Mouse (Mus musculus): Measurements from ENCODE around the gene Capns2.
A peak's percentile ranks its signal among the peaks of the same experiment; 100 is the strongest.
"Not testable (repeated sequence)": the region's sequence is repeated elsewhere in the genome, so short reads cannot be mapped to it uniquely, and the experiment has no call there.

Capns2 gene

GRCm38 (mm10) chr8:92901107-92901506 lies at the start of gene Capns2:
Capns2 (plus strand) TSS chr8:92901407.
- no peak for DNase-seq

- DNase-seq = no peak
These were observed 47.8 kb upstream of the Capns2 start for GRCm38 (mm10) chr8:92853188-92853983.

GRCm38 (mm10) chr8:92854673-92855072 lies 46.5 kb upstream of the Capns2 start:
- no peak for DNase-seq

GRCm38 (mm10) chr8:92855171-92855894 lies 45.9 kb upstream of the Capns2 start, which contains the start of gene Lpcat2:
Lpcat2 (plus strand) TSS chr8:92855339.
- peak; percentile 79 for DNase-seq

- DNase-seq = no peak
These were observed 44.8 kb upstream of the Capns2 start for GRCm38 (mm10) chr8:92856273-92856986.

- DNase-seq = no peak
These were observed 42.6 kb upstream of the Capns2 start for GRCm38 (mm10) chr8:92858475-92859182.

- no peak for DNase-seq
These were observed 39.2 kb upstream of the Capns2 start for GRCm38 (mm10) chr8:92861977-92862376.

GRCm38 (mm10) chr8:92870281-92870680 lies 30.9 kb upstream of the Capns2 start:
- DNase-seq = no peak

- DNase-seq = no peak
These were observed 29.0 kb upstream of the Capns2 start for GRCm38 (mm10) chr8:92872063-92872759.

- DNase-seq = no peak
These were observed 25.4 kb upstream of the Capns2 start for GRCm38 (mm10) chr8:92875795-92876194.

GRCm38 (mm10) chr8:92881247-92881646 lies 20.0 kb upstream of the Capns2 start:
- no peak for DNase-seq

GRCm38 (mm10) chr8:92883771-92884170 lies 17.4 kb upstream of the Capns2 start:
- peak; percentile 51 for DNase-seq

GRCm38 (mm10) chr8:92892216-92892615 lies 9.0 kb upstream of the Capns2 start:
- not testable (repeated sequence) for DNase-seq

GRCm38 (mm10) chr8:92893870-92894269 lies 7.3 kb upstream of the Capns2 start:
- no peak for DNase-seq

GRCm38 (mm10) chr8:92895053-92895452 lies 6.2 kb upstream of the Capns2 start:
- DNase-seq = no peak

- DNase-seq = no peak
These were observed 5.2 kb upstream of the Capns2 start for GRCm38 (mm10) chr8:92896056-92896455.

- DNase-seq = no peak
These were observed 4.6 kb upstream of the Capns2 start for GRCm38 (mm10) chr8:92896611-92897010.

GRCm38 (mm10) chr8:92897794-92898193 lies 3.4 kb upstream of the Capns2 start:
- DNase-seq = no peak

GRCm38 (mm10) chr8:92899590-92899989 lies 1.6 kb upstream of the Capns2 start:
- no peak for DNase-seq

- DNase-seq = no peak
These were observed 1.8 kb downstream of the Capns2 start for GRCm38 (mm10) chr8:92902981-92903380.

- DNase-seq = no peak
These were observed 2.4 kb downstream of the Capns2 start for GRCm38 (mm10) chr8:92903488-92904135.

- no peak for DNase-seq
These were observed 5.3 kb downstream of the Capns2 start for GRCm38 (mm10) chr8:92906553-92906952.

All from lung, postnatal 14 days (tissue).